Mouse (Mus musculus) lung, postnatal 10 days (tissue): Measurements from ENCODE around the gene Cisd3.
"Not testable (repeated sequence)": the region's sequence is repeated elsewhere in the genome, so short reads cannot be mapped to it uniquely, and the experiment has no call there.

Source experiments
- DNase-seq: peaks from one replicate; pipeline ENCODE4 v3.0.0; 2021

The Cisd3 gene

DNA sequence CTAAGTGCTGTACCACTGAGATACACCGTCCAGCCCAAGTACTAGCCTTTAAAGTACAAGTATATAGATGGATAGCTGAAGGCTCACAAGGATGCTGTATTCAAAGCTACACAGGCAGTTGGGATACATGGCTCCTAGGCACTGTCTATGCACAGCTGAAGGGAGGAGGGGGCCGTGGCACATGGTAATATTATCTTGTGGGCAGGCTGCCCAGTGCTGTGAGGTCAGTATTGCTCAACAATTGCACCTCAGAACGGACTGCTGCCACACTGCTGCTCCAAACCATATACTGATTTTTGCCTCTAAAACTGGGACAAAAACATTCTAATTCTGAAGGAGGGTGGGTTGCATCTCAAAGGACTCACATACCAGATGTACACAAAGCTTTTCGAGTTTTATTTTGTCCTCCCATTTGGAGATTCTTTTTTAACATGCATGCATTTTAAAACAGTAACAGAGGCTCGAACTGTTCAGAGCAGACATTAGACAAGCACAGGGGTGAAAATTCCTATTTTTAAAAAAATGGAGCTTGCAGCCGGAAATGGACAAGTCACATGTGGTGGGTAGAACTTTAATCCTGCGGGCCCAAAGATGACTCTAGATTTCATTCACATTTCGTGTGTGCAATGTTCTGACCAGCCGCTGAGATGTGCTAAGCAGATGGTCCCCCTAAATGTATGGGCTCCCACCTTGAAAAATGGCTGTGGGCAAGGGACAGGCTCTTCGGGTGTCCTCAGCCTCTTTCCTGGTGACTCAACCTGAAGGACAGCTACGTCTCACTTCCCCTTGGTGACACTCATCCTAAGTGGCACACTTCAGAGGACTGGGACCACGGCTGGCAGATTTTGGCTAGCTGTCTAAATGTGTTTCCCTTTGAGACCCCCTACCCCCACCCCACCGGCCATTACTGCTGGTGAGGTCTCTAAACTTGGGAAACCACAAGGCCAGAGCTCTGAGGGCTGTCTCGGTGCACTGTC lies 29.4 kb downstream of the Cisd3 start:
- peak; percentile 37 for DNase-seq

GRCm38 (mm10) chr11:97716021-97716420 lies 30.4 kb downstream of the Cisd3 start:
- DNase-seq = no peak

DNA sequence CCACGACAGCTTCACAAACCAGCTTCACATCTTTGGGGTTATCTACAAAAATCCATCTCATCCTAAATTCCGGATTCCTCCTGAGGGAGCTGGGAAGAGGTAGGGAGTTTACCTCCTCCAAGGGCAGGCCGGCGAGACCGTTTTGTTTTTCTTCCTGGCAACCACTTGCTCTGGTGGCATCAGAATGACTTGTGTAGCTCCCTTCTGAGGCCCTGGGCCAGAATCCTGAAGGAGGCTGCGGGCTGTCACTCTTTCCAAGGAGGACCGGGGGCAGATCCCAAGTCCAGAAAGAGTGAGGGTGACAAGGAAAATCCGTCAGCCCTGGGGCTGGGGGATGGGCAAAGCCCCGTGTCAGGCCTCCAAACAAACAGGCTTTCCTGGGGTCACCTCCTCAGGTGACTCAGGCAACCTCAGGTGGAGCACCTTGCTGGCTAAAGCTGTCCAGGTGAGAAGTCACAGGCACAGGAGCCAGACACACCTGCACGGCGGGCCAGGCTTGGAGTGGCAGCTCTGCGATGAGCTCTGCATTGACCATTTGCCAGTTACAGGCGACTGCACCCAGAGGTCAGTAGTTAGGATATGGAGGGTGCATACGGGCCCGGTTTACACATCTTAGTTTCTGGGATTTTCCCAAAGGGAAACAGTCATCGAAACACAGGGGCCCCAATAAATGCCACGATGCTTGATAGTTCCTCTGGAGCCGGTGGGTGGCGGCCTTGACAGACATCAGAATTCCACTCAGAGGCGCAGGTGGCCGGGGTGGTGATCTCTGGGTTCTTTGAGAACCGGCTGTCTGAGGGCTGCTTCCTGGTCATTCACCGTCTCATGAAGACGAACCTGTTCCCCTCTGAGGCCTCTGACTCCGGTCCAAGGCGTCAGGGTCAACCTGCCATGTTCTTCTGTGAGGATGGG lies 32.0 kb downstream of the Cisd3 start:
- no peak for DNase-seq

DNA sequence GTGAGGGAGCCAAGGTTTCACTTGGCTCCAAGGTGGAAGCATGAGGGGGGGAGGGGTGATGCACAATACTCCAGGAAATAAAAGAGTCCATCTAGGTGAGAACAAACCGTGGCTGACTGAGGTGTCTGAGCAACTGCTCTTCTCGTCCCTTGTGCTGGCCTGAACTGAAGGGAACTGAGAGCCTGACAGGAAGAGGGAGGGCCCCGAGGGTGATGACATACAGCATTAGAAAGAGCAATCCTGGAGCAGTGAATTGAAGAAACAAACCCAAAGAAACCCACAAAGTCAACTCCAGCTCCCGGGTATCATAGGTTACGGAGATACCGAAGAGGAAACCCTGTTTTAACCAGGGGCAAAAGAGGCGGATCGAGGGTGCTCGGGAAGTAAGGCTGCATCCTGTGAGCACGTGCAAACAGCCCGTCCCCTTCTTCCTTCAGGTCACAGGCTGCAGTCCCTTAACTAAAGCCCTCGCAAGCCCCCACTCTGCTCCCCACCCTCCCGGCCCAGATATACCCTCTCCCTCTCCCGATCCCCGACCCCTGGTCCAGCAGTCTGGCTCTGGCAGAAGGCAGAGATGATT lies 32.7 kb downstream of the Cisd3 start:
- DNase-seq = no peak

DNA sequence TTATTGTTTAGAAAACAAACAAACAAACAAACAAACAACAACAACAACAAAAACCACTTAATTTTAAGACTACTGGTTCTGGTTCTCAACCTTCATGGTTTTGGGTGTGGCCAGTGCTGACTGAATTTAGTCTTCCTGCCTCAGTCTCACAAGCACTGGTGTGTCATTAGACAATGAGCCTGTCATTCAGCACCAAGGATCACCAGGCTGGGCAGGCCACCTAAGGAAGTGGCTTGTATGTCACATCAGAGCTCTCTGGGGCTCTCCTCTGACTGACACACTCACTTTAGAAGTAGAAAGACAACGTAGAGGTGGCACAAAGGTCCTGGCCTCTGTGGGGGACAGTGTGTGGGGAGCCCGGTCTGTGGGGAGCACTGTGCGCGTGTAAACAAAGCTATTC lies 33.4 kb downstream of the Cisd3 start:
- no peak for DNase-seq

- DNase-seq = no peak
Observed at GRCm38 (mm10) chr11:97721338-97721737, 35.7 kb downstream of the Cisd3 start.

GRCm38 (mm10) chr11:97723709-97724108 lies 38.1 kb downstream of the Cisd3 start:
- no peak for DNase-seq

DNA sequence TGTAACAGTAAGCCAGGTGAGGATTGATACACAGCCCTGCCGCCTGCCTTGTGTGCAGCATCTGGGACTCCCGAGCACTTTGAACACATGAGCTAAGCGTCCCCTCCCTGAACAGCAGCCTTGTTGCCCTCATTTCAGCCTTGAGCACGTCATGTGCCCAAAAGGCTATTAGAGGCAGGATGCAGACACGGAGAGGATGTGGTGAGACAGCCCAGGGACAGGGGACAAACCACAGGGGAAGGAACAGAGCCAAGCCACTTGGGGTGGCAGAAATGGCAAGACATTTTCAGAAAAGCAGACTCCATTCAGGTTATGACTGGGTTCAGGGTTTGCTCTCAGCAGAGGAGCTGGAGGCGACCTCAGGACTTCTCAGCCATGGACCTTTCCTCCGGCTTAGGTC lies 42.7 kb downstream of the Cisd3 start:
- no peak for DNase-seq

GRCm38 (mm10) chr11:97728730-97729129 lies 43.1 kb downstream of the Cisd3 start:
- no peak for DNase-seq

DNA sequence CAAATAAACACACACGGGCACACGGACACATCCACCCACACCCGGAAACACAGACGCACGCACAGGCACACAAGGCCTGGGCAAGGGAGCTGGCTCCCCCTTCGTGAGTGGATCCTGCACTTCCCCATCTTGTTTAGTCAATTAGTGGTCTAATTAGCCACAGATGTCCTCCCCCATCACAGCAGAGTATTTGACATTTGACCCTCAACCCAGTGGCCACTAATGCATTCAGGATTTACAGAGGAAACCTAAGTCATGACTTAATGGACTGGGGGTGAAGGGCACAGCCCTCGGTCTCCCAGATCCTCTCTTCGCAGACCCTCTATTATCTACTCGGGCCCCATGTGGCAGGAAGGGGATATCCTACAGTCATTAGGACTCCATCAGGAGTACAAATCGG lies 48.1 kb downstream of the Cisd3 start:
- DNase-seq = no peak

DNA sequence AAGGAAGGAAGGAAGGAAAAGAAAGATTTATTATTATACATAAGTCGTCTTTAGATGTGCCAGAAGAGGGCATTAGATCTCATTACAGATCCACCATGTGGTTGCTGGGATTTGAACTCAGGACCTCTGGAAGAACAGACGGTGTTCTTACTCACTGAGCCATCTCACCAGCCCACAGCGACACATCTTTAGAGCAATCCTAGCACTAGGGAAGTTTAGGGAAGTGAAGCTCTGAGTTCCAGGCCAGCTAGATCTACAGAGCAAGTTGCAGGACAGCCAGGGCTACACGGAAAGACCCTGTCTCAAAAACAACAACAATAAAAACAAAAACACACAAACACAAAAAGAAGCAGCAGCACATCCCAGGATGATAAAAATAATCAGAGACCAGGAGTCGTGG lies 49.2 kb downstream of the Cisd3 start:
- not testable (repeated sequence) for DNase-seq

GRCm38 (mm10) chr11:97736645-97737044 lies 51.0 kb downstream of the Cisd3 start:
- no peak for DNase-seq

DNA sequence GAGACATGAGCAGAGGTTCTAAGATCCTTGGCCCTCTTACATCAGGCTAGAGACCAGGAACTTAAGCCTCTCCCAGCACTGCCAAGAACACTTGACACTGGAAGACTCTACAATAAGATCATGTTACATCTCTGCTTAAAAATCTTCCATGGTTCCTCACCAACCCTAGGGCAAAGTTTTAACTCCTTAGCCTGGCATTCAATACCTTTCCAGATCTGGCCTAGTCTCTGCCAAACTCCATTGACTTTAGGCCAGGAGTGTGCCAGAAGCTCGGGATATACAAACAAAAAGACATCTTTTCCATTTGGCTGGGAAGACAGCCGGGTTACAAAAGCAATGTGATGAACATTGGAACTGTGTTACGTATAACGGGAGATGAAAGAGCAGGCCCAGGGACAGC lies 52.0 kb downstream of the Cisd3 start:
- no peak for DNase-seq
